In genomic region chr14:32201791-32202451, GRCm38 (mm10) we compare ENCODE assay signal across 8 mouse cellular contexts. TPM values are rescaled to one million over a fixed set of nuclear protein-coding genes. Genes with fewer than 3 reads are reported as not detected.
DNase-seq lines count a peak whose midpoint lies in the region; ATAC-seq lines count a peak whose summit lies in the region.

TSS of gene Timm23 (minus strand) at chr14:32201898.
TSS of gene Parg (plus strand) at chr14:32201949.

- H3K27ac ChIP-seq in hindbrain, embryonic 13.5 days, result peak within 1 kb of the TSS; percentile 79

- DNase-seq in Muller cell, postnatal 12 days (ENCODE audit: inconsistent ontology term), result peak; percentile 84
- peak; percentile 86 for DNase-seq in cerebellum, adult 9-11 months
- peak; percentile 76 to 88 for DNase-seq in frontal cortex, postnatal 10 days (ENCODE audit: low spot score in 2 of 2)
- peak; percentile 79 to 81 for DNase-seq in layer of hippocampus, postnatal 25 days (ENCODE audit: extremely low spot score in 1 of 2, low spot score in 1 of 2)
- DNase-seq in lung, postnatal 25 days (ENCODE audit: low spot score), result peak; percentile 86
- peak; percentile 89 for DNase-seq in retina, embryonic 14.5 days (ENCODE audit: low spot score)
- DNase-seq in thymus, postnatal 4 days, result peak; percentile 87

- H3K36me3 ChIP-seq in hindbrain, embryonic 13.5 days, result peaks cover 25% of the 10 kb centered on the region

- peak within 1 kb of the TSS; percentile 88 for H3K4me3 ChIP-seq in hindbrain, embryonic 13.5 days

- H3K4me1 ChIP-seq in hindbrain, embryonic 13.5 days (replicated peaks), result peaks cover 31% of the 10 kb centered on the region

- WGBS in hindbrain, embryonic 13.5 days, result under 1% methylated on average over 77 of the region's 77 CpGs

- no peaks in the 10 kb centered on the region for H3K9me3 ChIP-seq in hindbrain, embryonic 13.5 days

- no peaks in the 10 kb centered on the region for H3K27me3 ChIP-seq in hindbrain, embryonic 13.5 days

- peak; percentile 93 for ATAC-seq in hindbrain, embryonic 13.5 days (ENCODE audit: low FRiP score)

- H3K4me2 ChIP-seq in hindbrain, embryonic 13.5 days, result peak within 1 kb of the TSS; percentile 92

- peak within 1 kb of the TSS; percentile 97 for H3K9ac ChIP-seq in hindbrain, embryonic 13.5 days

RNA-seq across cellular contexts. Expression of gene Timm23, which starts in this region (rescaled TPM):
- polyA plus RNA-seq in hindbrain, embryonic 13.5 days (2015; fragmentation: Nextera tagmentation; extraction: Ambion mirVana), result 218 and 235 TPM in 2 replicates
- 10 to 100 TPM; 76.2 to 79.4 TPM for total RNA-seq in layer of hippocampus, postnatal 25 days (2021)

RNA-seq across cellular contexts. Expression of gene Parg, which starts in this region (rescaled TPM):
- 36.7 and 38.6 TPM in 2 replicates for polyA plus RNA-seq in hindbrain, embryonic 13.5 days (2015; fragmentation: Nextera tagmentation; extraction: Ambion mirVana)
- total RNA-seq in layer of hippocampus, postnatal 25 days (2021), result 10 to 100 TPM; 51.4 to 51.9 TPM

Comparison
In these comparisons a context has a peak if more than half of its experiments do, and no peak if none do; other contexts are left out.
1. Peak in every context shown above with its lines: DNase-seq, ATAC-seq, H3K4me3 ChIP-seq and H3K27ac ChIP-seq.